Mouse (Mus musculus) forebrain, embryonic 16.5 days (tissue): Measurements from ENCODE around the gene Kdm7a. TPM values are rescaled to one million over a fixed set of nuclear protein-coding genes. Genes with fewer than 3 reads are reported as not detected.

Experiments
- ATAC-seq: fragments of 200-750 bp; cut with Nextera tagmentation; 2 replicates; pipeline ENCODE4 v1.8.0; 2017; ENCODE audit warnings: mild to moderate bottlenecking, moderate library complexity
- H3K27ac ChIP-seq: fragments of 300-500 bp; sonication (generic); 2 replicates; pipeline ENCODE4 v1.5.1; 2014; ENCODE audit warnings: low read length, control low read depth
- H3K27me3 ChIP-seq: fragments of 300-500 bp; sonication (generic); replicated peaks from 2 replicates; pipeline ENCODE4 v1.6.1; 2014; ENCODE audit warnings: low read length; ENCODE audit not compliant: control insufficient read depth, insufficient read depth
- H3K36me3 ChIP-seq: fragments of 300-500 bp; sonication (generic); 2 replicates; pipeline ENCODE4 v1.6.1; 2014; ENCODE audit not compliant: control insufficient read depth, insufficient read depth
- H3K4me1 ChIP-seq: fragments of 300-500 bp; sonication (generic); replicated peaks from 2 replicates; pipeline ENCODE4 v1.6.1; 2014; ENCODE audit warnings: low read length; ENCODE audit not compliant: control insufficient read depth, insufficient read depth
- H3K4me2 ChIP-seq: fragments of 300-500 bp; sonication (generic); 2 replicates; pipeline ENCODE4 v1.6.1; 2014; ENCODE audit warnings: mild to moderate bottlenecking, low read length, control low read depth
- H3K4me3 ChIP-seq: fragments of 300-500 bp; sonication (generic); replicated peaks from 2 replicates; pipeline ENCODE4 v1.5.1; 2014; ENCODE audit warnings: mild to moderate bottlenecking, low read length, control low read depth
- H3K9ac ChIP-seq: fragments of 300-500 bp; sonication (generic); replicated peaks from 2 replicates; pipeline ENCODE4 v1.6.1; 2014; ENCODE audit warnings: low read depth, low read length, control low read depth
- H3K9me3 ChIP-seq: fragments of 300-500 bp; sonication (generic); 2 replicates; pipeline ENCODE4 v1.6.1; 2016; ENCODE audit warnings: low read length; ENCODE audit not compliant: control insufficient read depth
- WGBS: fragments of 180-500 bp; shearing (Covaris S2); extraction: QIAGEN DNeasy Blood & Tissue Kit; methylation state at CpG from one replicate; pipeline ENCODE4 v1.1.7; 2014; 5-methylcytosine and 5-hydroxymethylcytosine counted together
- polyA plus RNA-seq: library from polyadenylated mRNA; unstranded; fragments of >200 nt; fragmentation: Nextera tagmentation; extraction: Ambion mirVana; gene quantifications from 2 replicates; pipeline ENCODE4 v1.2.1, GENCODE M21; 2015

Kdm7a gene
- polyA plus RNA-seq, 1 experiment from 2014 or later: 7.3 TPM

- no peak overlapping the region for H3K4me3 ChIP-seq
- H3K9me3 ChIP-seq: no peaks in the 10 kb centered on the region
- no peak overlapping the region for H3K9ac ChIP-seq
- no peaks in the 10 kb centered on the region for H3K4me1 ChIP-seq
- WGBS: 81% methylated on average over 5 of the region's 5 CpGs
- H3K36me3 ChIP-seq: no peaks in the 10 kb centered on the region
- no peak for ATAC-seq
- no peak overlapping the region for H3K4me2 ChIP-seq
- H3K27me3 ChIP-seq: no peaks in the 10 kb centered on the region
- no peak overlapping the region for H3K27ac ChIP-seq
Observed at GRCm38 (mm10) chr6:39214949-39215606, 8.5 kb upstream of the Kdm7a start.

GRCm38 (mm10) chr6:39209677-39210076 lies 3.1 kb upstream of the Kdm7a start:
- 60% methylated on average over 4 of the region's 4 CpGs for WGBS
- H3K27ac ChIP-seq: no peak overlapping the region
- ATAC-seq: no peak

GRCm38 (mm10) chr6:39208181-39208580 lies 1.6 kb upstream of the Kdm7a start:
- Histone ChIP-seq H3K4me3 (no peak overlapping the region), H3K4me1 (0 out of 2 replicates have a peak, but pooled peaks cover 5% of the 10 kb centered on the region), H3K9ac (no peak overlapping the region), H3K27me3 (no peaks in the 10 kb centered on the region), H3K36me3 (no peaks in the 10 kb centered on the region), H3K4me2 (no peak overlapping the region), H3K9me3 (no peaks in the 10 kb centered on the region), H3K27ac (no peak overlapping the region)
- ATAC-seq: no peak
- WGBS: 67% methylated on average over 4 of the region's 4 CpGs

More at GRCm38 (mm10) chr6:39209677-39210076, 3.1 kb upstream of the Kdm7a start:
- H3K36me3 ChIP-seq: no peaks in the 10 kb centered on the region
- H3K4me1 ChIP-seq: 0 out of 2 replicates have a peak, but pooled peaks cover 2% of the 10 kb centered on the region
- no peaks in the 10 kb centered on the region for H3K9me3 ChIP-seq
- H3K4me3 ChIP-seq: no peak overlapping the region
- H3K27me3 ChIP-seq: no peaks in the 10 kb centered on the region
- no peak overlapping the region for H3K9ac ChIP-seq
- no peak overlapping the region for H3K4me2 ChIP-seq

GRCm38 (mm10) chr6:39205650-39206580 lies 674 bp downstream of the Kdm7a start:
- peak overlapping the region; percentile 93 for H3K27ac ChIP-seq

GRCm38 (mm10) chr6:39205064-39205649 lies 1.4 kb downstream of the Kdm7a start:
- Histone ChIP-seq H3K27ac (peak overlapping the region; percentile 93), H3K27me3 (no peaks in the 10 kb centered on the region), H3K36me3 (no peaks in the 10 kb centered on the region), H3K4me3 (peak overlapping the region; percentile 72), H3K9ac (peak overlapping the region; percentile 76), H3K4me2 (peak overlapping the region; percentile 79), H3K4me1 (0 out of 2 replicates have a peak, but pooled peaks cover 5% of the 10 kb centered on the region), H3K9me3 (no peaks in the 10 kb centered on the region)
- WGBS: under 1% methylated on average over 30 of the region's 30 CpGs
- ATAC-seq: peak; percentile 42

More at GRCm38 (mm10) chr6:39205650-39206580, 674 bp downstream of the Kdm7a start:
- Histone ChIP-seq H3K4me1 (0 out of 2 replicates have a peak, but pooled peaks cover 5% of the 10 kb centered on the region), H3K4me2 (peak overlapping the region; percentile 79), H3K9me3 (no peaks in the 10 kb centered on the region), H3K27me3 (no peaks in the 10 kb centered on the region), H3K36me3 (no peaks in the 10 kb centered on the region), H3K9ac (peak overlapping the region; percentile 76), H3K4me3 (peak overlapping the region; percentile 72)
- ATAC-seq: peak; percentile 60
- under 1% methylated on average over 72 of the region's 121 CpGs for WGBS

GRCm38 (mm10) chr6:39204444-39204843 lies 2.1 kb downstream of the Kdm7a start:
- H3K36me3 ChIP-seq: no peaks in the 10 kb centered on the region
- no peak overlapping the region for H3K27ac ChIP-seq
- no peak overlapping the region; the same call in 1 of the 2 replicates for H3K4me2 ChIP-seq
- H3K4me1 ChIP-seq: 0 out of 2 replicates have a peak, but pooled peaks cover 5% of the 10 kb centered on the region
- 54% methylated on average over 4 of the region's 4 CpGs for WGBS
- no peak for ATAC-seq
- no peak overlapping the region for H3K4me3 ChIP-seq
- H3K27me3 ChIP-seq: no peaks in the 10 kb centered on the region
- H3K9me3 ChIP-seq: no peaks in the 10 kb centered on the region
- H3K9ac ChIP-seq: no peak overlapping the region

GRCm38 (mm10) chr6:39203236-39203635 lies 3.4 kb downstream of the Kdm7a start:
- Histone ChIP-seq H3K27ac (no peak overlapping the region), H3K4me2 (no peak overlapping the region), H3K36me3 (no peaks in the 10 kb centered on the region), H3K9me3 (no peaks in the 10 kb centered on the region), H3K4me3 (no peak overlapping the region), H3K9ac (no peak overlapping the region), H3K4me1 (0 out of 2 replicates have a peak, but pooled peaks cover 5% of the 10 kb centered on the region), H3K27me3 (no peaks in the 10 kb centered on the region)
- no peak for ATAC-seq
- WGBS: 78% methylated on average over 4 of the region's 4 CpGs

GRCm38 (mm10) chr6:39193006-39193405 lies 13.6 kb downstream of the Kdm7a start:
- H3K9ac ChIP-seq: no peak overlapping the region
- H3K4me2 ChIP-seq: no peak overlapping the region
- no peaks in the 10 kb centered on the region for H3K27me3 ChIP-seq
- no peaks in the 10 kb centered on the region for H3K36me3 ChIP-seq
- H3K4me1 ChIP-seq: no peaks in the 10 kb centered on the region
- WGBS: 85% methylated on average over 5 of the region's 5 CpGs
- ATAC-seq: no peak
- no peaks in the 10 kb centered on the region for H3K9me3 ChIP-seq
- no peak overlapping the region for H3K4me3 ChIP-seq
- H3K27ac ChIP-seq: no peak overlapping the region

GRCm38 (mm10) chr6:39191518-39191917 lies 15.1 kb downstream of the Kdm7a start:
- H3K4me2 ChIP-seq: no peak overlapping the region
- 97% methylated on average over 2 of the region's 2 CpGs for WGBS
- H3K9me3 ChIP-seq: no peaks in the 10 kb centered on the region
- no peak overlapping the region for H3K9ac ChIP-seq
- ATAC-seq: no peak
- no peaks in the 10 kb centered on the region for H3K27me3 ChIP-seq
- no peak overlapping the region for H3K4me3 ChIP-seq
- no peaks in the 10 kb centered on the region for H3K36me3 ChIP-seq
- no peak overlapping the region for H3K27ac ChIP-seq
- no peaks in the 10 kb centered on the region for H3K4me1 ChIP-seq
